Mouse (Mus musculus) WW6 (cell line): ENCODE data around the gene Olfr1454.

Experiments used
- DNase-seq: peaks from one replicate; pipeline ENCODE4 v3.0.0-alpha.2; 2013; ENCODE audit warnings: low read depth, low spot score

Olfr1454 gene

DNA sequence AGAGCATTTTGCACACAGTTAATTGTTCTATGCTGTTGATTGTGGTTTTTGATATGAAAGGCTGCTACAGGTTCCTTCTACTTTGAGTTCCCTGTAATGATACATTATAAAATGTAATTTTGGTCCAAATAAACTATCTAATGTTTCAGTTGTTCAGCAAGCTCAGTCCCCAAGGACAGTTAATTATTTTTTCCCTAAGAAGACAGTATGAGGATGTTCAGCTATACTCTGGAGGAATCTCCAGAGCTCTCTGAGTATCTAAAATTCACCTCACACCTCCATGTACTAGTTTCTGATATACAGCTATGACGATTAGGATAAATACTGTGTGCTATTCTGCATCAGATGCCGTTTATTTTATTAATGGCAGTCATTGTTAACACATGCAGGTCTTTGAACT is at the start of gene Olfr1454:
Olfr1454 (plus strand) TSS at position 301 of the 400 bp plus-strand sequence.
- DNase-seq: no peak

DNA sequence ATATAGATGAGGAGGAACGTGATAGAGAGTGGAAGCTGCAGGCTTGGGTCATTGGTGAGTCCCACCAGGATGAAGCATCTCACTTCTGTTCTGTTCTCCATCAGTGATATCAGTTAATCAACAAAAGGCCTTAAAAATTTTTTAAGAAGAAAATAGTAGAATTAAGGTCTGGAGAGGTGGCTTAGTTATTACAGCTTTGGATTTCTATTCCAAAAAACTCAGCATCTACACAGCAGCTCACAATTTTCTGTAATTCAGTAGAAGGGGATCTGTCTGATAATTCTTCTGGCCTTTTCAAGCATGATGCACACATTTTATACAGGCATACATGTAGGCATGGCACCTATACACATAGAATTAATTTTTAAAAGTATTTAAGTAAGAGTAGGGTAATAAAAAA is 32.2 kb upstream of the Olfr1454 start, which contains the start of gene Olfr1453:
Olfr1453 (minus strand) TSS at position 101 of the 400 bp plus-strand sequence.
- DNase-seq: no peak

DNA sequence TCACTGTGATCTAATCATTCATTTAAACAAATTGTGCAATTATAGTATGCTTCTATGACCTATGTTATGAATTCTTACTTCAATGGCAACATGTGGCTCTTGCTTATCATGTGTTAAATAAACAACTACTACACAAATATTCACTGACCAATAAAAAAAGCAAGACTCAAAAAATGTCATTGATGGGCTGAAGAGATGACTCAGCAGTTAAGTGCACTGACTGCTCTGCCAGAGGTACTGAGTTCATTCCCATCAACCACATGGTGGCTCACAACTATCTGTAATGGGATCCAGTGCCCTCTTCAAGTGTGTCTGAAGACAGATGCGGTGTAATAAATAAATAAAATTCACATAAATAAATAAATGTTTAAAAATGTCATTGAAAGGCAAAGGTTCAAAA is 33.5 kb downstream of the Olfr1454 start:
- no peak for DNase-seq

DNA sequence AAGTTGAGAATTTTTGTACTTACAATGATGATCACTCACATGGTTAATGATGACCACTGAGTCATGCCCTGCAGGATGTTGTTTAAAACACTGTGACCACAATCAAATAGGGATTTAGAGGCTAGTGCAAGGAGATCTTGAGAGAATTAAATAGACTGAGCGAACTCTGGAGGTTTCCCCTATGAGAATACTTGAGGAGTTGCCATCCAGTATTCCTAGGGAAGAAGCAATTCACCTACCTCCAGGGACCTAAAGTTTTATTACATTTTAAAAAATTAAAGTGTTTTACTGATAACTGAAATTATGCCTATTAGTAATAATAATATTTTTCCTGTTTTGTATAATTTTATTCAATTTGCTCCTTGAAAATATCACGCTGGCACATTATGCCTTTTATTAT is 37.4 kb downstream of the Olfr1454 start, which contains the start of gene Olfr1457:
Olfr1457 (minus strand) TSS at position 101 of the 400 bp plus-strand sequence.
- no peak for DNase-seq

DNA sequence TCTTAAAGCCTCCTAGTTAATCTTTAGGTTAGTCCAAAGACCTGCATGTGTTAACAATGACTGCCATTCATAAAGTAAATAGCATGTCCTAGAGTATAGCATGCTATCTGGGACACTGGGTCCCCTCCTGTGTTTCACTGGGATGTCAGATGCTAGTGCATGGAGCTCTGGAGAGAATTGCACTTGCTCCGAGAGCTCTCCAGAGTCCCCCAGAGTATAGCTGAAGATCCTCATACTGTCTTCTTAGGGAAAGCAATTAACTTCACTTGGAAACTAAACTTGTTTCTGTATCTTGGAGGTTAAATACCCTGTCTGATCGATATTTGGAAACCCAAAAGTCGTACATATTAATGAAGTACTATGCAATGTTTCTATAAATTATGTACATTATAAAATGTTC is 46.3 kb downstream of the Olfr1454 start, which contains the start of gene Olfr1458:
Olfr1458 (minus strand) TSS at position 101 of the 400 bp plus-strand sequence.
- no peak for DNase-seq
